Mouse (Mus musculus): ENCODE results near the gene Slc25a10. TPM values are rescaled to one million over a fixed set of nuclear protein-coding genes. Genes with fewer than 3 reads are reported as not detected.

The Slc25a10 gene
- 154 TPM for polyA plus RNA-seq (2012; fragmentation: generic; extraction: Trizol)
- long read RNA-seq, experiment 1, transcript Slc25a10-201 (11 exons, 2,023 nt), result major isoform, 46 of 57 reads
- long read RNA-seq, experiment 1, partial matches to known transcripts, result 2 of 57 reads
- long read RNA-seq, experiment 1, other reads (novel, unspliced or antisense), result 7 of 57 reads
- long read RNA-seq, experiment 2, transcript Slc25a10-201 (11 exons, 2,023 nt), result major isoform, 524 of 558 reads
- long read RNA-seq, experiment 2, partial matches to known transcripts, result 6 of 558 reads
- long read RNA-seq, experiment 2, other reads (novel, unspliced or antisense), result 28 of 558 reads

DNA sequence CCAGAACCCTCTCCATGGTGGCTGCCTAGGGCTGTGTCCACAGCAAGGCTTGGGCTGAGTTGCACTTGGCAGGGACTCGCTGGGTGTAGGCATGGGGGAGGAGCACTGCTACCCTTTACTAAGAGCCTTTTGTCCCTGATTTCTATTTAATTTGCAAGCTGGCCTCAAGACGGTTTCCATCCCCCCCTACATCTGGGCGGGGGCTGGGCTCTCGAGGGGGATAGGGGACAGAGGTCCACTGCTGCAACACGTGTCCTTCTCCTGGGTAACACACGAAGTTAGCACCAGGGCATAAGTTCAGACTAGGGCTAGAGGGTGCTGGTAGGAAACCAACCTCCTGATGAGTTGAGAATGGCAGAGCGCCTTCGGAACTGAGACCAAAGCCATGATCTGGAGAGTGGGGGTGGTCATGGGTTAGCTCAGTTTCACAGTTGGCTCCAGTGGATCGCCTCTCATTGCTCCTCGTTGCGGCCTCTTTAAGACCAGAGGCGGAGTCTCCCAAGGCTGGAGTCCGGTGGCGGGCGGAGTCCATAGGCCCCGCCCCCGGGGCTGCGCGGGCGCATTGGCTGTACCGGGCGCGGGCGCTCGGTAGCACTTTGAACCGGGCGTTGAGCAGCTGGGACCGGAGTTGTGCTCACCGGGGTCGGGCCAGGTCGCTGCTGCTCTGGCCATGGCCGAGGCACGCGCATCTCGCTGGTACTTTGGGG lies at the start of gene Slc25a10:
Gene Slc25a10, plus strand, starts transcription at position 524 of the 707 bp plus-strand sequence.
- peak within 1 kb of the TSS; percentile 99 for H3K4me3 ChIP-seq (ENCODE audit: insufficient read depth, poor library complexity, severe bottlenecking)
- H3K36me3 ChIP-seq (ENCODE audit: control insufficient read depth, insufficient read depth), result peaks cover 65% of the 10 kb centered on the region

DNA sequence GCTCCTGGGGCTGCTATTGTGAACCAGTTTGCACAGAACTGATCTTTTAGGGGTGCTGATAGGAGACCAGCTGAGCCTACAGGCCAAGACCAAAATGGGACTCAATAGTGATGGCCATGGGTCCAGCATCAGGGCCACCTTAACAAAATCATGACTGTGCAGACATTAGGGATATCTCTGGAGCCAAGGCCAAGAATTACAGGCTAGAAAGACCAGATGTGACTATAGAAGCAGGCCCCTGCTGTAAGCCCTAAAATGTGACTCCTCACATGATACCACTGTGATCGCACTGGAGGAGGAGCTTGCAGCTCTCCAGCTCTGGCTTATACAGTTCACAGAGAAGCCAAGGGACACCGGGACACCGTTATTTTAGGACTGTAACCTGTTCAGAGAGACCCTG lies 49.3 kb upstream of the Slc25a10 start, which contains the start of gene Tspan10:
Gene Tspan10, plus strand, starts transcription at position 301 of the 400 bp plus-strand sequence.
- Histone ChIP-seq H3K36me3 (ENCODE audit: control insufficient read depth, insufficient read depth) (no peaks in the 10 kb centered on the region), H3K79me3 (ENCODE audit: low read depth) (no peaks in the 10 kb centered on the region), H3ac (ENCODE audit: control insufficient read depth, insufficient read length, low read depth) (no peak within 1 kb of the TSS), H3K27me3 (ENCODE audit: control insufficient read depth, insufficient read depth, insufficient read length) (peaks cover 14% of the 10 kb centered on the region), H3K79me2 (ENCODE audit: control insufficient read depth, insufficient read depth) (peaks cover 1% of the 10 kb centered on the region), H3K4me3 (ENCODE audit: insufficient read depth, poor library complexity, severe bottlenecking) (no peak within 1 kb of the TSS)
- no peak for TF ChIP-seq MAX (IDR thresholded peaks at IDR 0.05)
- no peak for TF ChIP-seq CTCF (IDR thresholded peaks at IDR 0.05; ENCODE audit: control insufficient read depth, insufficient read depth, insufficient read length)
- no peak for TF ChIP-seq FOSL1 (IDR thresholded peaks at IDR 0.05; ENCODE audit: insufficient read depth, low read length, poor library complexity, severe bottlenecking)
- no peak for TF ChIP-seq USF1 (IDR thresholded peaks at IDR 0.05; ENCODE audit: low read depth)
- TF ChIP-seq CEBPB (IDR thresholded peaks at IDR 0.05; ENCODE audit: low read depth), result no peak
- no peak for TF ChIP-seq MYOD1 (IDR thresholded peaks at IDR 0.05; ENCODE audit: control insufficient read depth, insufficient read length, low read depth)
- no peak for TF ChIP-seq MYOG (IDR thresholded peaks at IDR 0.05; ENCODE audit: control insufficient read depth, extremely low read depth, insufficient read length)

More for the DNA sequence above, at the start of gene Slc25a10:
- Histone ChIP-seq H3ac (ENCODE audit: control insufficient read depth, insufficient read length, low read depth) (peak within 1 kb of the TSS; percentile 84), H3K27me3 (ENCODE audit: control insufficient read depth, insufficient read depth, insufficient read length) (no peaks in the 10 kb centered on the region), H3K79me2 (ENCODE audit: control insufficient read depth, insufficient read depth) (peaks cover 48% of the 10 kb centered on the region), H3K79me3 (ENCODE audit: low read depth) (peaks cover 21% of the 10 kb centered on the region)
- no peak for TF ChIP-seq FOSL1 (IDR thresholded peaks at IDR 0.05; ENCODE audit: insufficient read depth, low read length, poor library complexity, severe bottlenecking)
- TF ChIP-seq MAX (IDR thresholded peaks at IDR 0.05), result peak; percentile 52

DNA sequence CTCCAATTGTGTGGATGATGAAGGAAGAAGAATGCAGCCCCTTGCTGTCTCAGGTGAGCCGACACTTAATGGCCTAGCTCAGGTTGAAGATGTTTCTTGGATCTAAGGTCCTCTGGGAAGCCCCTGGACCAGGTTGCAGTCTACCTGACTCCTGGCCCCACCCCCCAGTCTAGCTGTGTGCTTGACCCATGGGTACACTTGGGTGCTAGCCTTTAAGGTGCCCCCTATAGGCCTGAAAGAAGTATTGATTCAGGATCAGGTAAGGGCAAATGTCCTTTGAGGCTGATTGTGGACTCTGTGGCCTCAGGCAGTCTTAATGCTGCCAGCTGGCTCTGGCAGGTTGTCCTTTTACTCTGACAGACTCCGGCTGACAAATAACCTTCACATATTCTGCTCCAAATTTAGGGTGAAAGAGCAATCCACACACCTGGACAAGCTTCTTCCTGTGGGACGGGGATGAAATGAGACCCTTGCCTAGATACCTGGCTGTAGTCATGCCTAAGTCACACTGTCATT lies 48.8 kb upstream of the Slc25a10 start:
- H3K79me3 ChIP-seq (ENCODE audit: low read depth), result no peaks in the 10 kb centered on the region
- H3K4me3 ChIP-seq (ENCODE audit: insufficient read depth, poor library complexity, severe bottlenecking), result no peak overlapping the region
- peaks cover 14% of the 10 kb centered on the region for H3K27me3 ChIP-seq (ENCODE audit: control insufficient read depth, insufficient read depth, insufficient read length)
- no peaks in the 10 kb centered on the region for H3K79me2 ChIP-seq (ENCODE audit: control insufficient read depth, insufficient read depth)
- H3K36me3 ChIP-seq (ENCODE audit: control insufficient read depth, insufficient read depth), result no peaks in the 10 kb centered on the region
- H3ac ChIP-seq (ENCODE audit: control insufficient read depth, insufficient read length, low read depth), result no peak overlapping the region
- TF ChIP-seq MYOG (IDR thresholded peaks at IDR 0.05; ENCODE audit: control insufficient read depth, extremely low read depth, insufficient read length), result no peak
- no peak for TF ChIP-seq CTCF (IDR thresholded peaks at IDR 0.05; ENCODE audit: control insufficient read depth, insufficient read depth, insufficient read length)
- no peak for TF ChIP-seq FOSL1 (IDR thresholded peaks at IDR 0.05; ENCODE audit: insufficient read depth, low read length, poor library complexity, severe bottlenecking)
- no peak for TF ChIP-seq CEBPB (IDR thresholded peaks at IDR 0.05; ENCODE audit: low read depth)
- no peak for TF ChIP-seq MYOD1 (IDR thresholded peaks at IDR 0.05; ENCODE audit: control insufficient read depth, insufficient read length, low read depth)
- no peak for TF ChIP-seq USF1 (IDR thresholded peaks at IDR 0.05; ENCODE audit: low read depth)
- no peak for TF ChIP-seq MAX (IDR thresholded peaks at IDR 0.05)

DNA sequence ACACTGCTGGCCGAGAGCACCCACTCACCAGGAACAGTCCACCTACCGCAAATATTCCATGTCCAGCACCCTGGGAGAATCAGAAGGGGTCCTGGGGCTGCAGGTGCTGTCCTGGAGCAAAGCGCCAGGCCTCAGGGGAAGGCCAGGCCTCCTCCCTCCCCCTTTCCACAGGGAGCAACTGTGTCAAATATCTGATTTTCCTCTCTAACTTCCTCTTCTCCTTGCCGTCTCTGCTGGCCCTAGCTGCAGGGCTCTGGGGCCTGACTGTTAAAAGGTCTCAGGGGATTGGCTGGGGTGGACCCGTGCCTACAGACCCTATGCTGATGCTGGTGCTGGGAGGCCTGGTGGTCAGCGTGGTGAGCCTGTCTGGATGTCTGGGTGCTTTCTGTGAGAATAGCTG lies 47.5 kb upstream of the Slc25a10 start:
- TF ChIP-seq FOSL1 (IDR thresholded peaks at IDR 0.05; ENCODE audit: insufficient read depth, low read length, poor library complexity, severe bottlenecking) (no peak), MAX (IDR thresholded peaks at IDR 0.05) (no peak), USF1 (IDR thresholded peaks at IDR 0.05; ENCODE audit: low read depth) (no peak), CTCF (IDR thresholded peaks at IDR 0.05; ENCODE audit: control insufficient read depth, insufficient read depth, insufficient read length) (no peak), CEBPB (IDR thresholded peaks at IDR 0.05; ENCODE audit: low read depth) (no peak), MYOG (IDR thresholded peaks at IDR 0.05; ENCODE audit: control insufficient read depth, extremely low read depth, insufficient read length) (no peak), MYOD1 (IDR thresholded peaks at IDR 0.05; ENCODE audit: control insufficient read depth, insufficient read length, low read depth) (no peak)
- H3K79me2 ChIP-seq (ENCODE audit: control insufficient read depth, insufficient read depth), result no peaks in the 10 kb centered on the region
- H3ac ChIP-seq (ENCODE audit: control insufficient read depth, insufficient read length, low read depth), result no peak overlapping the region
- H3K36me3 ChIP-seq (ENCODE audit: control insufficient read depth, insufficient read depth), result no peaks in the 10 kb centered on the region
- H3K79me3 ChIP-seq (ENCODE audit: low read depth), result no peaks in the 10 kb centered on the region
- H3K27me3 ChIP-seq (ENCODE audit: control insufficient read depth, insufficient read depth, insufficient read length), result peaks cover 14% of the 10 kb centered on the region
- no peak overlapping the region for H3K4me3 ChIP-seq (ENCODE audit: insufficient read depth, poor library complexity, severe bottlenecking)

DNA sequence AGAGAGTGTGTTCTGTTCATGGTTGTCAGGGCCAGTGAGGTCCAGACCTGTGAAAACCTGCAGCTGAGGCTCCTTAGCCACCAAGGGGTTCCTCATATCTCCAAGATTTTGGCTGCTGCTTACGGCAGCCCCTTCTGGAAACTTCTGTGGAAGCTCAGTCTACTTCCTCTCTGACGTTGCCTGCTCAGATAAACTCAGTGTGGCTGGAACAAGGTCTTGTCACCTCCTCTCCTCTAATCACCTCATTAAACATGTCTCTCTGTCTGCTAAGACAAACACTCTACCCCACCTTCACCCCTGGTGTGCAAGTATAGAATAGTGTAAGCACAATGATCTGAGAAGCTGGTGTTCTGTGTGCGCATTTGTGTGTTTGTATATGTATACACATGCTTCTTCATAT lies 46.2 kb upstream of the Slc25a10 start:
- Histone ChIP-seq H3K79me2 (ENCODE audit: control insufficient read depth, insufficient read depth) (no peaks in the 10 kb centered on the region), H3K27me3 (ENCODE audit: control insufficient read depth, insufficient read depth, insufficient read length) (peaks cover 6% of the 10 kb centered on the region), H3ac (ENCODE audit: control insufficient read depth, insufficient read length, low read depth) (no peak overlapping the region), H3K36me3 (ENCODE audit: control insufficient read depth, insufficient read depth) (no peaks in the 10 kb centered on the region), H3K79me3 (ENCODE audit: low read depth) (no peaks in the 10 kb centered on the region), H3K4me3 (ENCODE audit: insufficient read depth, poor library complexity, severe bottlenecking) (no peak overlapping the region)
- TF ChIP-seq MAX (IDR thresholded peaks at IDR 0.05) (no peak), MYOD1 (IDR thresholded peaks at IDR 0.05; ENCODE audit: control insufficient read depth, insufficient read length, low read depth) (no peak), FOSL1 (IDR thresholded peaks at IDR 0.05; ENCODE audit: insufficient read depth, low read length, poor library complexity, severe bottlenecking) (no peak), MYOG (IDR thresholded peaks at IDR 0.05; ENCODE audit: control insufficient read depth, extremely low read depth, insufficient read length) (no peak), CEBPB (IDR thresholded peaks at IDR 0.05; ENCODE audit: low read depth) (no peak), USF1 (IDR thresholded peaks at IDR 0.05; ENCODE audit: low read depth) (no peak), CTCF (IDR thresholded peaks at IDR 0.05; ENCODE audit: control insufficient read depth, insufficient read depth, insufficient read length) (no peak)
